Mouse (Mus musculus) left cerebral cortex, adult 2 months (tissue): ENCODE measurements at regions not wholly inside any gene's neighbourhood (a gene's known extent, or its start where the extent isn't known, plus 50 kb on each side); places are given as distances from the start of the nearest gene placed in this dataset.

Experiments used
- DNase-seq, 2 experiments: peaks; one replicate each; pipeline ENCODE4 v3.0.0; 2021 to 2022; ENCODE audit warnings: low spot score in 2 of 2, mixed read lengths in 1 of 2; ENCODE audit errors: extremely low spot score in 1 of 2
- H3K27ac ChIP-seq: fragments of 200-600 bp; 2 replicates; pipeline ENCODE4 v1.8.1; 2022
- H3K4me3 ChIP-seq: fragments of 200-600 bp; 2 replicates; pipeline ENCODE4 v1.8.1; 2022
- CTCF ChIP-seq: fragments of 200-600 bp; IDR thresholded peaks from 2 replicates; pipeline ENCODE4 v1.8.1; 2022; ENCODE audit warnings: antibody characterized with exemption, mild to moderate bottlenecking, moderate library complexity
- intact Hi-C: fragments of 180-260 bp; cut with DNase I; formaldehyde crosslinking; loops from one replicate; pipeline ENCODE4 v1.15.1; 2025

DNA sequence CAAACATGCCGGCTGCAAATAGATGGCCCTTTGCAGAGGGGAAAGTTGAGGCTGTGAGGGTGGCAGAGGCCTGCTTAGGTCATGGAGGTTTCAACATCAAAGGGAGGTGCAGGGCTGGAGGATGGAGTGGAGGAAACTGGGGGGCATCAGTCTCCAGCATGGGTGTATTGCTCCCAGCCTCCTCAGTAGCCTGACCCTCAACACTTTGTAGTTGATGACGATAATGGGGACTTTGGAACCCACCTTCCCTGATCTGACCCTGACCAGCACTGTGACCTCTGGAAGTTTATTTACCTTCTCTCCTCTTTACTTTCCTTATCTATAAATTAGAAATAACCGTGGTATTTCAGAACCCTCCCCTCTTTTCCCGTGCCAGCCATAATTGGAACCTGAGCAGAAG lies 56.2 kb downstream of the Gm26897 start:
- Histone ChIP-seq H3K27ac (no peak overlapping the region), H3K4me3 (no peak overlapping the region)
- no peak for TF ChIP-seq CTCF
- intact Hi-C loops = loop anchor here (2.0 kb wide), 3 partner anchors 27 to 75 kb away; no protein-coding TSS in a partner anchor
- no peak for DNase-seq

DNA sequence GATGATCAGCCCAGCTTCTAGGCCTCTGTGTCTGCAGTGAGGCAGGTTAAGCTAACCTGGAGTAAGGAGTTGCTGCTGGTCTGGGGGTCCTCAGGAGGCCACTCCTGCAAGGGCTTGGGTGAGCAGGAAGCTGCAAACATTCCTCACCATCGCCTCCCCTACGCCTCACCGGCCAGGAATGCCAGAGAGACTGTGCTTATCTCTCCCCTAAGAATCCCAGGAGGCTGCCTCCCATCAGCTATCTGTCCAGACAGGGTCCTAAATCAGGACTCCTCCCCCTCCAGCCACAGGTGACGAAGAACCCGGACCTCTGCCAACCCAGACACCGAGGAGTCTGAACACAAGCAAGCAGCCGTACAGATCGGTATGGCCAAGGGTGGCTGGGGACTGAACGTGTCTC lies 56.8 kb downstream of the Gm26897 start:
- intact Hi-C loops = loop anchor here (2.0 kb wide), 3 partner anchors 28 to 74 kb away; no protein-coding TSS in a partner anchor
- TF ChIP-seq CTCF = no peak

GRCm38 (mm10) chr5:111791089-111791561 lies 57.4 kb downstream of the Gm26897 start:
- peak overlapping the region; percentile 32 for H3K27ac ChIP-seq
- DNase-seq = peak; percentile 26 to 35
- no peak for TF ChIP-seq CTCF
- no peak overlapping the region for H3K4me3 ChIP-seq
- intact Hi-C loops = loop anchor here (2.0 kb wide), 3 partner anchors 28 to 74 kb away; no protein-coding TSS in a partner anchor

More for the DNA sequence above, 56.8 kb downstream of the Gm26897 start:
- Histone ChIP-seq H3K27ac (0 out of 2 replicates have a peak overlapping the region, but pooled peaks have one; percentile 8), H3K4me3 (no peak overlapping the region)
- DNase-seq = no peak

DNA sequence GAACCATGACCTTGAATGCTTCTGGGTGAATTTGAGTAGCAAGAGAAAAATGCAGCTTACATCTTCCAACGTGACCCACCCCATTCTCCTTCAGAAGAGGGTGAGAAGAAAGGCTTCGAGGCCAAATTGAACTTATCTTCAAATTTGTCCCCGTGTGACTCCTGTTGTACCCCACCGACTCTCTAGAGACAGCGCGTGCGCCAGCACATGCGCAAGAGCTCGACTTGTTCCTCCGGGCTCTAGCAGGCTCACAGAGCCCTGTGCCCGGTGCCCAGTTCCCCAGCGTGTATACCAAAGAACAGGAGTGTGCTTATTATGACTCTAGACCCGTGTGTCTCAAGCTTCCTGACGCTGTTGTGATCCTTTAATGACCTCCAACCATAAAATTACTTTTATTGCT lies 59.0 kb downstream of the Gm26897 start:
- DNase-seq = no peak
- no peak for TF ChIP-seq CTCF
- H3K27ac ChIP-seq = no peak overlapping the region
- no peak overlapping the region for H3K4me3 ChIP-seq
- intact Hi-C loops = no loop called here

DNA sequence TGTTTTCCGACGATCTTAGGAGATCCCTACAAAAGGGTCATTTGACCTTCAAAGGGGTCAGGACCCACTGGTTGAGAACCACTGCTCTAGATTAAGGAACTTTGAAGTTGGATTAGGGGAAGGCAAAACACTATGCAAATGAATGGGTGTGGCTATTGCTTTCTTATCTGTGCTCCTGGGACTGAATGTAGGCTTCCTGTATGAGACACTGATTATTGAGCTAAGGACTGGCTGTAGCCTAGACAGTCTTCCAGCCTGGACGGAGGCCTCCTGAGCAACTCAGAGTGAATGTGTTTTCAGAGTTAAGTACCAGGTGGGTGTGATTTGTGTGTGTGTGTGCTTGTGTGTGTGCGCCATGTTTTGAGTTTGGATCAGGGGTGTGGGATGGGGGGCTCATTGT lies 59.5 kb downstream of the Gm26897 start:
- intact Hi-C loops = no loop called here
- Histone ChIP-seq H3K4me3 (no peak overlapping the region), H3K27ac (no peak overlapping the region)
- TF ChIP-seq CTCF = no peak
- DNase-seq = no peak

GRCm38 (mm10) chr5:111796889-111797288 lies 63.2 kb downstream of the Gm26897 start:
- TF ChIP-seq CTCF = no peak
- intact Hi-C loops = no loop called here
- no peak overlapping the region for H3K27ac ChIP-seq
- no peak for DNase-seq
- H3K4me3 ChIP-seq = no peak overlapping the region

GRCm38 (mm10) chr5:111799700-111800311 lies 66.1 kb downstream of the Gm26897 start:
- TF ChIP-seq CTCF = no peak
- Histone ChIP-seq H3K27ac (no peak overlapping the region), H3K4me3 (no peak overlapping the region)
- no peak for DNase-seq
- intact Hi-C loops = no loop called here

- no peak for DNase-seq
- no peak; the same call in 1 of the 2 replicates for TF ChIP-seq CTCF
- Histone ChIP-seq H3K27ac (no peak overlapping the region), H3K4me3 (no peak overlapping the region)
- intact Hi-C loops = no loop called here
These were observed 66.8 kb downstream of the Gm26897 start for GRCm38 (mm10) chr5:111800511-111800910.

DNA sequence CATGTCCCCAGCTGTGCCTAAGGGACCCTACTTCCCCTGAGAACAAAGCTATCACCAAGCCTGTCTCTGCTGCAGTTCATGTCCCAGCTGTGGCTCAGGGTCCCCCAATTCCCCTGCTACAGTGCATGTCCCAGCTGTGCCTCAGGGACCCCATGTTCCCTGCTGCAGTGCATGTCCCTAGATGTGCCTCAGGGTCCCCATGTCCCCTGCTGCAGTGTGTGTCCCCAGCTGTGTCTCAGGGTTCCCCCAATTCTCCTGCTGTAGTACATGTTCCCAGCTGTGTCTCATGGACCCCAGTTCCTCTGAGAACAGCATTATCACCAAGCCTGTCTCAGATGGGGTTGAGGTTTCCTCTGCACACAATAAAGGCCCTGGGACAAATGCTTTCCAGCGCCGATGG lies 67.3 kb downstream of the Gm26897 start:
- no peak overlapping the region for H3K4me3 ChIP-seq
- no peak for DNase-seq
- intact Hi-C loops = no loop called here
- TF ChIP-seq CTCF = no peak
- H3K27ac ChIP-seq = no peak overlapping the region

DNA sequence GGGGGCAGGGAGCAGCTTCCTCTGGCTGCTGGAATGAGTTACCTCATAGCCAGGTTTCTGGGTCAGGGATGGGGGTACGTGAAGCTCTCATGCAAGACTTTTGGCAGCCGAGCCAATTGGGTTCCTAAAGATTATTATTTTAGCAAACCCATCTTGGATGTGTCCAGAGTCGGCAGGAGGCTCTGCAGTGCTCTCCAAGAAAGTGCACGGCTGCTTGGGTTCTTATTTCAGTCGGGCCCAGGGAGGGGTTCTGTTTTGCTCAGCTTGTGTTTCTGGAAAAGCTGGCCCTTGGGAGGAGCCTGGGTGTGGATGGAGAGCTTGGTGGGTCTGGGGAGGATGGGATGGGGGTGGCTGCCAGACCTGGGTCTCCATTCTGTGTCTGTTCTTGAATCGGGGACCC lies 70.8 kb downstream of the Gm26897 start:
- intact Hi-C loops = no loop called here
- no peak for TF ChIP-seq CTCF
- Histone ChIP-seq H3K4me3 (no peak overlapping the region), H3K27ac (no peak overlapping the region)
- DNase-seq = no peak

GRCm38 (mm10) chr5:111805150-111805549 lies 71.4 kb downstream of the Gm26897 start:
- TF ChIP-seq CTCF = no peak
- Histone ChIP-seq H3K4me3 (no peak overlapping the region), H3K27ac (no peak overlapping the region)
- intact Hi-C loops = no loop called here
- DNase-seq = no peak

DNA sequence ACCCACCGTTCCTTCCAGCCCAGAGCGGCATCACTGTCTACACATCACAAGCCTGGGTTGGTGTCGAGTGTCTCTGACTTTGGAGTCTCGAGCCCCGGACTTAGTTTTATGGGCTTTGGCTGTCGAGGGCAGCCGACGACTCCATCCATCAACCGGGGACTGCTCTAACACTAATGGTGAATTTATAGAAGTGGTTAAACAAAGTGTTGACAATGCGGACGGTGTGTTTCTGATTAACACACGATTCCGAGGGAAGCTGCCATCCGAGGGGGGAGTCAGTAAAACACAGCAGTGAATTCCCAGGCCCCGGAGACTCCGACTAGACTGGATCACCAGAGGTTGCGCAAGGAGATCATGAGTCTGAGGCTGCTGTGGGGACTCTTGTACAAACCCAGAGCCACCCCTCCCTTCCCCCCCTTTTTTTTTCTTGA lies 72.1 kb downstream of the Gm26897 start:
- DNase-seq = no peak
- TF ChIP-seq CTCF = no peak
- Histone ChIP-seq H3K27ac (no peak overlapping the region), H3K4me3 (no peak overlapping the region)
- intact Hi-C loops = no loop called here
